Mouse (Mus musculus) cerebellum, adult 2 months (tissue): Measurements from ENCODE around the gene Med16. TPM values are rescaled to one million over a fixed set of nuclear protein-coding genes. Genes with fewer than 3 reads are reported as not detected.

Experiments
- DNase-seq, 2 experiments: peaks; one replicate each; pipeline ENCODE4 v3.0.0; 2021
- H3K27ac ChIP-seq: fragments of 200-500 bp; 2 replicates; pipeline ENCODE4 v1.5.1; 2012; ENCODE audit warnings: low read length, control low read depth, inconsistent platforms; ENCODE audit not compliant: insufficient read depth
- H3K27me3 ChIP-seq: fragments of 200-500 bp; 2 replicates; pipeline ENCODE4 v1.6.1; 2012; ENCODE audit warnings: inconsistent platforms, mild to moderate bottlenecking, low read length, moderate library complexity; ENCODE audit not compliant: control insufficient read depth, insufficient read depth
- H3K4me1 ChIP-seq: fragments of 200-500 bp; 2 replicates; pipeline ENCODE4 v1.6.1; 2011; ENCODE audit warnings: low read length; ENCODE audit not compliant: control insufficient read depth, insufficient read depth
- H3K4me3 ChIP-seq: fragments of 200-500 bp; replicated peaks from 2 replicates; pipeline ENCODE3; 2011; ENCODE audit warnings: mild to moderate bottlenecking, low read depth, low read length, control low read depth; ENCODE audit not compliant: insufficient read depth
- CTCF ChIP-seq: fragments of 200-500 bp; IDR thresholded peaks from 2 replicates; pipeline ENCODE4 v1.5.1; 2011; ENCODE audit warnings: low read depth, mild to moderate bottlenecking, control low read depth, low read length, moderate library complexity, borderline replicate concordance; ENCODE audit not compliant: insufficient read depth
- POLR2A ChIP-seq: fragments of 200-500 bp; IDR thresholded peaks from 2 replicates; pipeline ENCODE4 v1.6.1; 2011; ENCODE audit warnings: low read length, control low read depth, borderline replicate concordance; ENCODE audit not compliant: insufficient read depth
- WGBS: fragments of 180-500 bp; shearing (Covaris S2); methylation state at CpG from one replicate; pipeline ENCODE4 v1.1.7; 2018; 5-methylcytosine and 5-hydroxymethylcytosine counted together
- polyA plus RNA-seq: library from polyadenylated mRNA; depleted of rRNA; stranded (reverse); fragments of >200 nt; gene quantifications from 2 replicates; pipeline ENCODE4 v1.2.3, GENCODE M21; 2012

The Med16 gene
- polyA plus RNA-seq, 1 experiment: 46.5 TPM

GRCm38 (mm10) chr10:79934794-79935569 is 26.3 kb upstream of the Med16 start:
- peaks cover 72% of the 10 kb centered on the region for H3K4me1 ChIP-seq
- H3K27ac ChIP-seq: no peak overlapping the region
- WGBS: 49% methylated on average over 16 of the region's 16 CpGs
- TF ChIP-seq POLR2A: no peak
- H3K27me3 ChIP-seq: no peaks in the 10 kb centered on the region
- DNase-seq: no peak
- H3K4me3 ChIP-seq: no peak overlapping the region

GRCm38 (mm10) chr10:79934272-79934721 is 25.6 kb upstream of the Med16 start:
- Histone ChIP-seq H3K27me3 (no peaks in the 10 kb centered on the region), H3K4me1 (peaks cover 78% of the 10 kb centered on the region), H3K27ac (no peak overlapping the region), H3K4me3 (no peak overlapping the region)
- peak; percentile 74 to 76 for DNase-seq
- no peak for TF ChIP-seq CTCF
- 2% methylated on average over 13 of the region's 13 CpGs for WGBS

- H3K4me3 ChIP-seq: no peak overlapping the region
- 47% methylated on average over 6 of the region's 6 CpGs for WGBS
- peaks cover 82% of the 10 kb centered on the region for H3K4me1 ChIP-seq
- peak in 1 of 2 experiments; percentile 39 for DNase-seq
- no peak overlapping the region for H3K27ac ChIP-seq
- no peaks in the 10 kb centered on the region for H3K27me3 ChIP-seq
- TF ChIP-seq POLR2A: no peak
- TF ChIP-seq CTCF: no peak
Observed at GRCm38 (mm10) chr10:79933861-79934260, 25.1 kb upstream of the Med16 start.

- Histone ChIP-seq H3K4me1 (peaks cover 80% of the 10 kb centered on the region), H3K4me3 (no peak overlapping the region), H3K27me3 (no peaks in the 10 kb centered on the region), H3K27ac (0 out of 2 replicates have a peak overlapping the region, but pooled peaks have one; percentile 20)
- TF ChIP-seq CTCF (no peak), POLR2A (no peak)
- WGBS: 45% methylated on average over 9 of the region's 9 CpGs
- DNase-seq: no peak
Observed at GRCm38 (mm10) chr10:79933145-79933679, 24.5 kb upstream of the Med16 start.

GRCm38 (mm10) chr10:79932736-79933135 is 24.0 kb upstream of the Med16 start:
- H3K27me3 ChIP-seq: no peaks in the 10 kb centered on the region
- DNase-seq: peak; percentile 65 to 74
- peaks cover 76% of the 10 kb centered on the region for H3K4me1 ChIP-seq
- 5% methylated on average over 8 of the region's 8 CpGs for WGBS
- H3K27ac ChIP-seq: 0 out of 2 replicates have a peak overlapping the region, but pooled peaks have one; percentile 20
- no peak overlapping the region for H3K4me3 ChIP-seq
- TF ChIP-seq POLR2A (no peak), CTCF (no peak)

- WGBS: 61% methylated on average over 9 of the region's 9 CpGs
- H3K27me3 ChIP-seq: no peaks in the 10 kb centered on the region
- H3K27ac ChIP-seq: no peak overlapping the region
- H3K4me1 ChIP-seq: peaks cover 68% of the 10 kb centered on the region
- no peak overlapping the region for H3K4me3 ChIP-seq
- no peak for TF ChIP-seq CTCF
- TF ChIP-seq POLR2A: no peak
- no peak for DNase-seq
Observed at GRCm38 (mm10) chr10:79931797-79932196, 23.1 kb upstream of the Med16 start.

- peak in 1 of 2 experiments; percentile 35 for DNase-seq
- WGBS: 44% methylated on average over 16 of the region's 16 CpGs
- H3K4me1 ChIP-seq: peaks cover 68% of the 10 kb centered on the region
Observed at GRCm38 (mm10) chr10:79930826-79931186, 22.1 kb upstream of the Med16 start.

GRCm38 (mm10) chr10:79929967-79930825 is 21.5 kb upstream of the Med16 start:
- TF ChIP-seq POLR2A (no peak), CTCF (no peak)
- Histone ChIP-seq H3K27me3 (no peaks in the 10 kb centered on the region), H3K27ac (no peak overlapping the region), H3K4me1 (peaks cover 65% of the 10 kb centered on the region), H3K4me3 (no peak overlapping the region)
- peak in 1 of 2 experiments; percentile 32 for DNase-seq
- WGBS: 33% methylated on average over 18 of the region's 18 CpGs

More at GRCm38 (mm10) chr10:79930826-79931186, 22.1 kb upstream of the Med16 start:
- no peak overlapping the region for H3K4me3 ChIP-seq
- no peaks in the 10 kb centered on the region for H3K27me3 ChIP-seq
- H3K27ac ChIP-seq: no peak overlapping the region
- TF ChIP-seq CTCF (no peak), POLR2A (no peak)
